Mouse (Mus musculus) layer of hippocampus, postnatal 25 days (tissue): ENCODE results near the gene Nfkbil1. TPM values are rescaled to one million over a fixed set of nuclear protein-coding genes. Genes with fewer than 3 reads are reported as not detected.
"Not testable (repeated sequence)": the region's sequence is repeated elsewhere in the genome, so short reads cannot be mapped to it uniquely, and the experiment has no call there.

Experiments used
- DNase-seq, 2 experiments: peaks; one replicate each; pipeline ENCODE4 v3.0.0; 2022; ENCODE audit warnings: mixed read lengths in 2 of 2, low spot score in 1 of 2; ENCODE audit errors: extremely low spot score in 1 of 2
- total RNA-seq, 2 experiments: library from RNA; stranded (reverse); gene quantifications; 2 replicates each; pipeline ENCODE4 v1.2.3; 2021

The Nfkbil1 gene
- total RNA-seq, 2 experiments from 2014 or later, result 13.7 to 14.8 TPM

- no peak for DNase-seq
Observed at GRCm38 (mm10) chr17:35239700-35240099, 4.1 kb upstream of the Nfkbil1 start.

GRCm38 (mm10) chr17:35237504-35237903, 1.9 kb upstream of the Nfkbil1 start:
- DNase-seq, result no peak

- no peak for DNase-seq
Observed at GRCm38 (mm10) chr17:35236996-35237395, 1.4 kb upstream of the Nfkbil1 start.

- peak; percentile 100 for DNase-seq
Observed at GRCm38 (mm10) chr17:35236390-35236746, 776 bp upstream of the Nfkbil1 start.

GRCm38 (mm10) chr17:35234903-35235302, 689 bp downstream of the Nfkbil1 start:
- DNase-seq, result no peak

GRCm38 (mm10) chr17:35234090-35234489, 1.5 kb downstream of the Nfkbil1 start:
- DNase-seq, result not testable (repeated sequence)

GRCm38 (mm10) chr17:35233114-35233980, 2.2 kb downstream of the Nfkbil1 start, which contains the start of gene Atp6v1g2:
Atp6v1g2 (plus strand) TSS chr17:35233660.
- no peak for DNase-seq

- DNase-seq, result no peak
Observed at GRCm38 (mm10) chr17:35232659-35233058, 2.9 kb downstream of the Nfkbil1 start.

GRCm38 (mm10) chr17:35232043-35232442, 3.5 kb downstream of the Nfkbil1 start:
- DNase-seq, result peak; percentile 84 to 97

- no peak for DNase-seq
Observed at GRCm38 (mm10) chr17:35231022-35231421, 4.6 kb downstream of the Nfkbil1 start.

GRCm38 (mm10) chr17:35226561-35227046, 9.0 kb downstream of the Nfkbil1 start:
- DNase-seq, result no peak

- no peak for DNase-seq
Observed at GRCm38 (mm10) chr17:35225456-35225855, 10.1 kb downstream of the Nfkbil1 start.

GRCm38 (mm10) chr17:35224641-35225040, 11.0 kb downstream of the Nfkbil1 start:
- DNase-seq, result no peak

- DNase-seq, result no peak
Observed at GRCm38 (mm10) chr17:35222299-35222698, 13.3 kb downstream of the Nfkbil1 start.

- DNase-seq, result no peak
Observed at GRCm38 (mm10) chr17:35220156-35220952, 15.2 kb downstream of the Nfkbil1 start, which contains the start of gene Gm16181. Gm16181 (plus strand) TSS chr17:35220834.

GRCm38 (mm10) chr17:35219601-35220041, 16.0 kb downstream of the Nfkbil1 start:
- DNase-seq, result no peak

- DNase-seq, result no peak
Observed at GRCm38 (mm10) chr17:35218516-35219193, 16.9 kb downstream of the Nfkbil1 start.

GRCm38 (mm10) chr17:35213071-35213470, 22.5 kb downstream of the Nfkbil1 start:
- no peak for DNase-seq

- DNase-seq, result no peak
Observed at GRCm38 (mm10) chr17:35210593-35210992, 25.0 kb downstream of the Nfkbil1 start.

GRCm38 (mm10) chr17:35209785-35210535, 25.6 kb downstream of the Nfkbil1 start:
- DNase-seq, result no peak
